Mouse (Mus musculus) forebrain, postnatal 0 days (tissue): ENCODE data around the gene Stac. TPM values are rescaled to one million over a fixed set of nuclear protein-coding genes. Genes with fewer than 3 reads are reported as not detected.

Experiments used
- ATAC-seq: fragments of 200-750 bp; cut with Nextera tagmentation; 2 replicates; pipeline ENCODE4 v1.8.0; 2017; ENCODE audit warnings: mild to moderate bottlenecking, moderate library complexity
- DNase-seq: peaks from one replicate; pipeline ENCODE4 v3.0.0-alpha.2; 2015
- H3K27ac ChIP-seq: fragments of 300-500 bp; sonication (generic); 2 replicates; pipeline ENCODE4 v1.5.1; 2014; ENCODE audit warnings: low read depth, mild to moderate bottlenecking, antibody characterized with exemption, low read length, moderate library complexity, mixed read lengths
- H3K27me3 ChIP-seq: fragments of 300-500 bp; sonication (generic); 2 replicates; pipeline ENCODE4 v1.6.1; 2014; ENCODE audit warnings: mild to moderate bottlenecking, low read length, mixed read lengths; ENCODE audit not compliant: insufficient read depth
- H3K36me3 ChIP-seq: fragments of 300-500 bp; sonication (generic); 2 replicates; pipeline ENCODE4 v1.6.1; 2014; ENCODE audit warnings: mild to moderate bottlenecking, moderate library complexity; ENCODE audit not compliant: insufficient read depth
- H3K4me1 ChIP-seq: fragments of 300-500 bp; sonication (generic); 2 replicates; pipeline ENCODE4 v1.6.1; 2014; ENCODE audit warnings: antibody characterized with exemption; ENCODE audit not compliant: insufficient read depth
- H3K4me2 ChIP-seq: fragments of 300-500 bp; sonication (generic); 2 replicates; pipeline ENCODE4 v1.6.1; 2014; ENCODE audit warnings: low read depth, mild to moderate bottlenecking, moderate library complexity
- H3K4me3 ChIP-seq: fragments of 300-500 bp; sonication (generic); 2 replicates; pipeline ENCODE4 v1.5.1; 2014; ENCODE audit warnings: low read depth, low read length, mixed read lengths
- H3K9ac ChIP-seq: fragments of 300-500 bp; sonication (generic); 2 replicates; pipeline ENCODE4 v1.6.1; 2014; ENCODE audit warnings: mild to moderate bottlenecking
- H3K9me3 ChIP-seq: fragments of 300-500 bp; sonication (generic); 2 replicates; pipeline ENCODE4 v1.6.1; 2016; ENCODE audit warnings: low read length
- CTCF ChIP-seq: sonication (generic); IDR thresholded peaks from 2 replicates; pipeline ENCODE4 v1.5.1; 2016; ENCODE audit warnings: antibody characterized with exemption, control low read depth, low read depth
- WGBS: fragments of 180-500 bp; shearing (Covaris S2); extraction: QIAGEN DNeasy Blood & Tissue Kit; methylation state at CpG from one replicate; pipeline ENCODE4 v1.1.7; 2014; 5-methylcytosine and 5-hydroxymethylcytosine counted together
- polyA plus RNA-seq: library from polyadenylated mRNA; unstranded; fragments of >200 nt; fragmentation: Nextera tagmentation; extraction: Ambion mirVana; gene quantifications from 2 replicates; pipeline ENCODE4 v1.2.1, GENCODE M21; 2015
- total RNA-seq: library from RNA; depleted of rRNA; stranded (reverse); fragments of >200 nt; gene quantifications from 2 replicates; pipeline ENCODE4 v1.2.3, GENCODE M21; 2014

The Stac gene
- total and polyA plus RNA-seq, 2 experiments from 2014 or later, result 7.1 to 7.5 TPM

- ATAC-seq, result no peak
- WGBS, result 76% methylated on average over 6 of the region's 6 CpGs
- no peak for TF ChIP-seq CTCF
These were observed 81.4 kb downstream of the Stac start for GRCm38 (mm10) chr9:111608762-111609161.

GRCm38 (mm10) chr9:111606603-111607002, 83.5 kb downstream of the Stac start:
- no peak overlapping the region for H3K9ac ChIP-seq
- no peak for ATAC-seq
- H3K4me2 ChIP-seq, result no peak overlapping the region
- WGBS, result 72% methylated on average over 8 of the region's 8 CpGs
- H3K36me3 ChIP-seq, result no peaks in the 10 kb centered on the region
- H3K27ac ChIP-seq, result no peak overlapping the region
- H3K9me3 ChIP-seq, result no peaks in the 10 kb centered on the region
- H3K4me3 ChIP-seq, result no peak overlapping the region
- H3K27me3 ChIP-seq, result no peaks in the 10 kb centered on the region
- TF ChIP-seq CTCF, result no peak
- DNase-seq, result no peak
- no peaks in the 10 kb centered on the region for H3K4me1 ChIP-seq

More at GRCm38 (mm10) chr9:111608762-111609161, 81.4 kb downstream of the Stac start:
- Histone ChIP-seq H3K4me2 (no peak overlapping the region), H3K4me3 (no peak overlapping the region), H3K27me3 (no peaks in the 10 kb centered on the region), H3K36me3 (no peaks in the 10 kb centered on the region), H3K9me3 (no peaks in the 10 kb centered on the region), H3K9ac (no peak overlapping the region), H3K27ac (no peak overlapping the region), H3K4me1 (no peaks in the 10 kb centered on the region)
- DNase-seq, result no peak

- no peak for DNase-seq
- ATAC-seq, result 0 out of 2 replicates have a peak, but pooled peaks have one; percentile 23
- 53% methylated on average over 2 of the region's 2 CpGs for WGBS
These were observed 102.6 kb downstream of the Stac start for GRCm38 (mm10) chr9:111587527-111587926.

GRCm38 (mm10) chr9:111578784-111579183, 111.4 kb downstream of the Stac start:
- H3K9me3 ChIP-seq, result no peaks in the 10 kb centered on the region
- no peak for DNase-seq
- H3K27me3 ChIP-seq, result no peaks in the 10 kb centered on the region
- WGBS, result 52% methylated on average over 9 of the region's 9 CpGs
- no peak overlapping the region for H3K4me3 ChIP-seq
- H3K4me2 ChIP-seq, result no peak overlapping the region
- TF ChIP-seq CTCF, result no peak
- no peaks in the 10 kb centered on the region for H3K36me3 ChIP-seq
- no peaks in the 10 kb centered on the region for H3K4me1 ChIP-seq
- no peak overlapping the region for H3K9ac ChIP-seq
- ATAC-seq, result no peak
- H3K27ac ChIP-seq, result no peak overlapping the region

More at GRCm38 (mm10) chr9:111587527-111587926, 102.6 kb downstream of the Stac start:
- Histone ChIP-seq H3K27me3 (no peaks in the 10 kb centered on the region), H3K9me3 (no peaks in the 10 kb centered on the region), H3K9ac (no peak overlapping the region), H3K4me1 (no peaks in the 10 kb centered on the region), H3K36me3 (no peaks in the 10 kb centered on the region), H3K4me2 (no peak overlapping the region), H3K4me3 (no peak overlapping the region), H3K27ac (no peak overlapping the region)
- no peak for TF ChIP-seq CTCF

GRCm38 (mm10) chr9:111577453-111577852, 112.7 kb downstream of the Stac start:
- H3K4me3 ChIP-seq, result no peak overlapping the region
- no peak overlapping the region for H3K4me2 ChIP-seq
- no peak overlapping the region for H3K27ac ChIP-seq
- no peaks in the 10 kb centered on the region for H3K27me3 ChIP-seq
- no peak for TF ChIP-seq CTCF
- 89% methylated on average over 6 of the region's 6 CpGs for WGBS
- H3K4me1 ChIP-seq, result no peaks in the 10 kb centered on the region
- H3K9me3 ChIP-seq, result no peaks in the 10 kb centered on the region
- no peak overlapping the region for H3K9ac ChIP-seq
- H3K36me3 ChIP-seq, result no peaks in the 10 kb centered on the region
- DNase-seq, result no peak
- ATAC-seq, result no peak

- Histone ChIP-seq H3K4me3 (no peak overlapping the region), H3K27ac (no peak overlapping the region), H3K27me3 (no peaks in the 10 kb centered on the region), H3K9me3 (no peaks in the 10 kb centered on the region), H3K4me1 (no peaks in the 10 kb centered on the region), H3K36me3 (no peaks in the 10 kb centered on the region), H3K4me2 (no peak overlapping the region), H3K9ac (no peak overlapping the region)
- no peak for DNase-seq
- 39% methylated on average over 4 of the region's 4 CpGs for WGBS
- ATAC-seq, result no peak
- no peak for TF ChIP-seq CTCF
These were observed 114.3 kb downstream of the Stac start for GRCm38 (mm10) chr9:111575889-111576288.

GRCm38 (mm10) chr9:111573836-111574235, 116.3 kb downstream of the Stac start:
- no peaks in the 10 kb centered on the region for H3K36me3 ChIP-seq
- 80% methylated on average over 5 of the region's 5 CpGs for WGBS
- H3K27me3 ChIP-seq, result no peaks in the 10 kb centered on the region
- H3K4me1 ChIP-seq, result no peaks in the 10 kb centered on the region
- no peak overlapping the region for H3K27ac ChIP-seq
- ATAC-seq, result no peak
- no peak for DNase-seq
- H3K9ac ChIP-seq, result no peak overlapping the region
- no peak overlapping the region for H3K4me2 ChIP-seq
- no peaks in the 10 kb centered on the region for H3K9me3 ChIP-seq
- TF ChIP-seq CTCF, result no peak
- no peak overlapping the region for H3K4me3 ChIP-seq
